Mouse (Mus musculus): ENCODE results near the gene Rpap2. TPM values are rescaled to one million over a fixed set of nuclear protein-coding genes. Genes with fewer than 3 reads are reported as not detected.
A peak's percentile ranks its signal among the peaks of the same experiment; 100 is the strongest.

Rpap2 gene
- total RNA-seq (2021), result 10 to 100 TPM; 12.1 to 14.1 TPM
- long read RNA-seq, experiment 1, transcript Rpap2-201 (13 exons, 2,268 nt), result major isoform, 12 of 18 reads
- long read RNA-seq, experiment 1, partial matches to known transcripts, result 3 of 18 reads
- long read RNA-seq, experiment 1, other reads (novel, unspliced or antisense), result 3 of 18 reads
- long read RNA-seq, experiment 2, transcript Rpap2-201 (13 exons, 2,268 nt), result major isoform, 25 of 36 reads
- long read RNA-seq, experiment 2, partial matches to known transcripts, result 2 of 36 reads
- long read RNA-seq, experiment 2, other reads (novel, unspliced or antisense), result 7 of 36 reads

- peak; percentile 81 to 88 for DNase-seq (ENCODE audit: low spot score in 2 of 2)
These were observed at the start of gene Rpap2, which contains the start of gene Glmn for GRCm38 (mm10) chr5:107597301-107598077. Rpap2 (plus strand) TSS chr5:107597373. Glmn (minus strand) TSS chr5:107597888.

- no peak for DNase-seq (ENCODE audit: low spot score in 2 of 2)
These were observed 49.2 kb upstream of the Rpap2 start for GRCm38 (mm10) chr5:107547955-107548354.

- DNase-seq (ENCODE audit: low spot score in 2 of 2), result no peak
These were observed 48.7 kb upstream of the Rpap2 start for GRCm38 (mm10) chr5:107548444-107548843.

GRCm38 (mm10) chr5:107554336-107554735 is 42.8 kb upstream of the Rpap2 start:
- DNase-seq (ENCODE audit: low spot score in 2 of 2), result no peak

- no peak for DNase-seq (ENCODE audit: low spot score in 2 of 2)
These were observed 40.2 kb upstream of the Rpap2 start for GRCm38 (mm10) chr5:107556969-107557368.

GRCm38 (mm10) chr5:107569148-107569547 is 28.0 kb upstream of the Rpap2 start:
- no peak for DNase-seq (ENCODE audit: low spot score in 2 of 2)

GRCm38 (mm10) chr5:107598380-107598779 is 1.2 kb downstream of the Rpap2 start:
- no peak for DNase-seq (ENCODE audit: low spot score in 2 of 2)

- peak; percentile 38 to 45 for DNase-seq (ENCODE audit: low spot score in 2 of 2)
These were observed 14.1 kb downstream of the Rpap2 start for GRCm38 (mm10) chr5:107611224-107611623.

GRCm38 (mm10) chr5:107617986-107618385 is 20.8 kb downstream of the Rpap2 start:
- no peak for DNase-seq (ENCODE audit: low spot score in 2 of 2)

GRCm38 (mm10) chr5:107621327-107621726 is 24.2 kb downstream of the Rpap2 start:
- DNase-seq (ENCODE audit: low spot score in 2 of 2), result no peak

GRCm38 (mm10) chr5:107633651-107634050 is 36.5 kb downstream of the Rpap2 start:
- no peak for DNase-seq (ENCODE audit: low spot score in 2 of 2)

GRCm38 (mm10) chr5:107637106-107637505 is 39.9 kb downstream of the Rpap2 start:
- DNase-seq (ENCODE audit: low spot score in 2 of 2), result no peak

GRCm38 (mm10) chr5:107638366-107638765 is 41.2 kb downstream of the Rpap2 start:
- no peak for DNase-seq (ENCODE audit: low spot score in 2 of 2)

- no peak for DNase-seq (ENCODE audit: low spot score in 2 of 2)
These were observed 47.4 kb downstream of the Rpap2 start for GRCm38 (mm10) chr5:107644595-107644994.

- no peak for DNase-seq (ENCODE audit: low spot score in 2 of 2)
These were observed 48.8 kb downstream of the Rpap2 start for GRCm38 (mm10) chr5:107645935-107646334.

GRCm38 (mm10) chr5:107647580-107647979 is 50.4 kb downstream of the Rpap2 start:
- no peak for DNase-seq (ENCODE audit: low spot score in 2 of 2)

GRCm38 (mm10) chr5:107648552-107649125 is 51.5 kb downstream of the Rpap2 start:
- no peak for DNase-seq (ENCODE audit: low spot score in 2 of 2)

GRCm38 (mm10) chr5:107649680-107650079 is 52.5 kb downstream of the Rpap2 start:
- no peak for DNase-seq (ENCODE audit: low spot score in 2 of 2)

- DNase-seq (ENCODE audit: low spot score in 2 of 2), result no peak
These were observed 53.3 kb downstream of the Rpap2 start for GRCm38 (mm10) chr5:107650427-107650826.

- no peak for DNase-seq (ENCODE audit: low spot score in 2 of 2)
These were observed 55.0 kb downstream of the Rpap2 start for GRCm38 (mm10) chr5:107652055-107652660.

- no peak for DNase-seq (ENCODE audit: low spot score in 2 of 2)
These were observed 81.2 kb downstream of the Rpap2 start for GRCm38 (mm10) chr5:107678392-107678791.

- DNase-seq (ENCODE audit: low spot score in 2 of 2), result no peak
These were observed 84.1 kb downstream of the Rpap2 start for GRCm38 (mm10) chr5:107681300-107681699.

All from adrenal gland, adult 18-20 months (tissue).